Mouse (Mus musculus) fibroblast of lung, adult 2 months (primary cell): ENCODE data around the gene Cyp4a29.
"Not testable (repeated sequence)": the region's sequence is repeated elsewhere in the genome, so short reads cannot be mapped to it uniquely, and the experiment has no call there.

Source experiments
- DNase-seq: peaks from one replicate; pipeline ENCODE4 v3.0.0-alpha.2; 2011; ENCODE audit warnings: low read depth

Gene Cyp4a29

GRCm38 (mm10) chr4:115241784-115242183 lies at the start of gene Cyp4a29:
Gene Cyp4a29 (plus strand): TSS chr4:115242084.
- DNase-seq, result no peak

GRCm38 (mm10) chr4:115232901-115233300 lies 9.0 kb upstream of the Cyp4a29 start:
- not testable (repeated sequence) for DNase-seq

GRCm38 (mm10) chr4:115236462-115237096 lies 5.3 kb upstream of the Cyp4a29 start:
- no peak for DNase-seq

- not testable (repeated sequence) for DNase-seq
These were observed 23.0 kb downstream of the Cyp4a29 start for GRCm38 (mm10) chr4:115264687-115265569.

- DNase-seq, result not testable (repeated sequence)
These were observed 36.5 kb downstream of the Cyp4a29 start for GRCm38 (mm10) chr4:115278215-115278982.

- no peak for DNase-seq
These were observed 38.5 kb downstream of the Cyp4a29 start for GRCm38 (mm10) chr4:115280342-115280741.

- DNase-seq, result not testable (repeated sequence)
These were observed 38.9 kb downstream of the Cyp4a29 start for GRCm38 (mm10) chr4:115280779-115281178.

- not testable (repeated sequence) for DNase-seq
These were observed 39.4 kb downstream of the Cyp4a29 start for GRCm38 (mm10) chr4:115281231-115281767.

- DNase-seq, result not testable (repeated sequence)
These were observed 56.9 kb downstream of the Cyp4a29 start, which contains the start of gene Cyp4a12a for GRCm38 (mm10) chr4:115298746-115299145. Gene Cyp4a12a (plus strand): TSS chr4:115299046.
